15 mouse cellular contexts compared by ENCODE assay signal in genomic region chr1:150480674-150481073, GRCm38 (mm10). TPM values are rescaled to one million over a fixed set of nuclear protein-coding genes. Genes with fewer than 3 reads are reported as not detected.
A peak's percentile ranks its signal among the peaks of the same experiment; 100 is the strongest.
DNase-seq lines count a peak whose midpoint lies in the region; ATAC-seq lines count a peak whose summit lies in the region.
"Had no signal": no experiment of that assay in that cellular context is flagged by ENCODE, and none has a peak within 500 bp of the region (broad histone marks: within the 10 kb centered on the region; RNA-seq: fewer than 3 reads in every experiment).

No protein-coding gene starts in this region.

- H3K9ac ChIP-seq in heart, embryonic 11.5 days (ENCODE audit: low read depth, low read length) = no peak overlapping the region
- H3K9ac ChIP-seq: forebrain, embryonic 12.5 days; liver, embryonic 13.5 days had no signal

- 66% methylated on average over 5 of the region's 5 CpGs for WGBS in heart, embryonic 11.5 days (ENCODE audit: insufficient replicate concordance)

- no peak overlapping the region for H3K4me3 ChIP-seq in heart, embryonic 11.5 days (ENCODE audit: low read depth, low read length)
- H3K4me3 ChIP-seq: forebrain, embryonic 12.5 days; liver, embryonic 13.5 days had no signal

- no peaks in the 10 kb centered on the region for H3K9me3 ChIP-seq in heart, embryonic 11.5 days (replicated peaks; ENCODE audit: control insufficient read depth, low read length)
- H3K9me3 ChIP-seq: forebrain, embryonic 12.5 days; liver, embryonic 13.5 days had no signal

- H3K4me1 ChIP-seq in heart, embryonic 11.5 days (ENCODE audit: control insufficient read depth, insufficient read depth, low read length) = no peaks in the 10 kb centered on the region
- H3K4me1 ChIP-seq: forebrain, embryonic 12.5 days; liver, embryonic 13.5 days had no signal

- intact Hi-C loops in heart, postnatal 25 days (cut with DNase I) = no loop called here

- H3K4me2 ChIP-seq in heart, embryonic 11.5 days = no peak overlapping the region
- H3K4me2 ChIP-seq: forebrain, embryonic 12.5 days; liver, embryonic 13.5 days; midbrain, embryonic 11.5 days had no signal

- H3K27ac ChIP-seq in heart, embryonic 11.5 days (ENCODE audit: low read depth, low read length) = no peak overlapping the region
- H3K27ac ChIP-seq: forebrain, embryonic 12.5 days; liver, embryonic 13.5 days had no signal

- ATAC-seq in heart, embryonic 11.5 days (replicated peaks; ENCODE audit: insufficient number of reproducible peaks, low FRiP score, low TSS enrichment) = no peak
- ATAC-seq: Patski had no signal

- H3K27me3 ChIP-seq in heart, embryonic 11.5 days (ENCODE audit: control insufficient read depth, insufficient read depth, low read length) = no peaks in the 10 kb centered on the region
- H3K27me3 ChIP-seq: forebrain, embryonic 12.5 days; liver, embryonic 13.5 days; Patski had no signal

- DNase-seq in heart, adult 11 months = peak; percentile 95
- DNase-seq in urinary bladder, postnatal 14 days (ENCODE audit: low spot score) = peak; percentile 32
- no peak for DNase-seq in urinary bladder, postnatal 4 days (ENCODE audit: low spot score in 2 of 2)
- peak; percentile 57 for DNase-seq in heart, postnatal 25 days (ENCODE audit: low spot score)
- peak; percentile 76 for DNase-seq in skeletal muscle tissue, adult 2 months (ENCODE audit: low read depth, low spot score)
- DNase-seq in thymus, postnatal 10 days (ENCODE audit: low spot score in 2 of 2) = no peak
- no peak for DNase-seq in thymus, postnatal 25 days
- DNase-seq: adrenal gland, postnatal 25 days; cerebellum, adult 8-10 months; liver, embryonic 13.5 days had no signal

- no peaks in the 10 kb centered on the region for H3K36me3 ChIP-seq in heart, embryonic 11.5 days (ENCODE audit: control insufficient read depth, insufficient read depth, low read length)
- H3K36me3 ChIP-seq: forebrain, embryonic 12.5 days; liver, embryonic 13.5 days had no signal

RNA-seq across cellular contexts. Expression of gene Prg4, which starts 14.7 kb away (rescaled TPM):
- 0.34 and 0.53 TPM in 2 replicates for polyA plus RNA-seq in heart, embryonic 11.5 days (2014; fragmentation: Nextera tagmentation; extraction: Ambion mirVana)
- 10 to 100 TPM; 10.7 to 13.1 TPM for total RNA-seq in heart, postnatal 25 days (2021)
- total RNA-seq: hematopoietic stem cell, adult 5-6 weeks had no signal

Comparison
In these comparisons a context has a peak if more than half of its experiments do, and no peak if none do; other contexts are left out.
1. DNase-seq: peak in heart, adult 11 months (single experiment), urinary bladder, postnatal 14 days (single experiment), heart, postnatal 25 days (single experiment) and skeletal muscle tissue, adult 2 months (single experiment); none in urinary bladder, postnatal 4 days (0 of 2), thymus, postnatal 10 days (0 of 2) and thymus, postnatal 25 days (single experiment).